Mouse (Mus musculus): ENCODE measurements around the gene Zfp106.

The Zfp106 gene

DNA sequence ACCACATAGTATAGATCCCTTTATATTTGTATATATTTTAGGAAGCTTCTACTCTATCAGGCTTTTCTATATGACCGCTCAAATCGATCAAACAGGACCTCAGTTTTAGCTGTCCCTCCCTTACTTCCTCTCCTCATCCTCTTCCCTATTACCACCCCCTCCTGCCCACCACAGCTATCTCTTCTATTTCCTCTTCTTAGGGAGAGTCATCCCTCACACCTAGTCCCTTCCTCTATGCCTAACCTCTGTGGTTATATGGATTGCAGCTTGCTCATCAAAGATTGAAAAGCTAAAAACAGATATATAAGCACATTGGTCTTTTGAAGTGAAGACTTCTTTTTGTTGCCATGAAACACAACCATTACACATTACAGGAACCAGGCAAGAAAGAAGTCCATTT, 18.9 kb downstream of the Zfp106 start:
- no peak for DNase-seq

DNA sequence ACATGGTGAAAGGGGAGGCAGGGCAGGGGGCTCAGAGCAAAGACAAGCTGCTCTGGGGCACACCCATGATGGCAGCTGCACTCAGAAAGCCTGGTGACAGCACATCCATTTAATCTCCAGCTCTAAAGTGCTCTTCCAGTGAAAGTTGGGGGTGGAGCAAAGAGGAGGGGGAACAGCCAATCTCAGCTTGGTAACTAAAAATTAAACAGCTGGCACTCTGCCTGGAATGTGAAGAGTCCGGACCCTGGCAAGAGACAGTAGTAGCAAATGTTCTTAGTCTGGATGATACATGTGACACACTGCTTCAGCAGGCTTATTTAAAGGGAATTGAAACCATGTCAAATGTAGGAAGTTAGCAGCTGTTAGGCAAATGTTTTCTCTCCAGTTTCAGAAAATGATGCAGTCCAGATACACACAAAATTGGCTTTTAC, 23.9 kb downstream of the Zfp106 start:
- peak; percentile 84 for DNase-seq

DNA sequence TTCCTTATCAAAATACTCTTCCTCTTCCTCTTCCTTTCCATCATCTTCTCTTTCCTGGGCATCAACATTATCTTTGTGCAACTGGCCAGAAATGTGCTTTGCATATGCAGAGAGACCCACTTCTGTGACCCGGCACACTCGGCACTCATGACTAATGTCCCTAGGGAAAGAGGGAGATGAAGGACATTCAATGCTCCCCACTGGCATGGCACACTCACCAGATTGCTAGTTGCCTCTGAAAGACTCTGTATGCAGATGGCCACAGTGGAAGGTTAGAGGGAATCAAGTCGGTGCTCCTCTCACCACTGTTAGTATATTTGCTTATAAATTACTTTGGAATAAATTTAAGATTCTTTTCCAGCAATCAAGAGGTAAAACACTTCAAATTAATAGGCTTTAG, 24.3 kb downstream of the Zfp106 start:
- no peak for DNase-seq

DNA sequence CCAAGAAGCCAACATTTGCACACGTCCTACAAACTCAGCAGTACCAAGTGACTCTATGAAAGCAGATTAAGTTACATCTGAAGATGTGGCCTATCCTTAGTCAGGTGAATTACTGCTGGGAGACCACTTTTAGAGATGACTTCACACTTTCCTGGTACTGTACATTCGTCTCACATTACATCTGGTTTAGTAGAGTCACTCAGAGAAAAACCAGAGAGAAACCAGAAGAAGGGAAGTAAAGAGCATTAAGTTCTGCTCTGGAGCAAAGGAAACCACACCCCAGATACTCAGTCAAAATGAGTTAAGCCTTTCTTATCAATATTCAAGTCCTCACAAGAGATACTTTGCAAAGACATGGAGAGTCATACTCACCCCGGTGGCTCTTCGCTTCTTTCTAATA, 32.4 kb downstream of the Zfp106 start:
- DNase-seq, result no peak

DNA sequence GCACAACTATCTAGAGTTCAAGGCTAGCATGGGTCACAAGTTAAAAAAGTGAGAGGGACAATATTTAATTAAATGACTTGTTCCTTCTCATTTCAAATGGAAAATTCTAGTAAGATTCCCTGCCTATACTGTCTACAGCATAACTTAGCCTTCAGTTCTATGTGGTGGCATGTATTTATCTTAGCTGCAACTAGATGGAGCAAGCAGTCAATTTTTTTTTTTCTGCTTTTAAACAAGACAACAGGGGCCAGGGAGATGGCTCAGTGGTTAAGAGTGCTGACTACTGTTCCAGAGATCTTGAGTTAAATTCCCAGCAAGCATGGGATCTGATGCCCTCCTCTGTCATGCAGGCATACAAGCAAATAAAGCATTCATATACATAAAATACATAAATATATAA, 34.1 kb downstream of the Zfp106 start:
- no peak for DNase-seq

DNA sequence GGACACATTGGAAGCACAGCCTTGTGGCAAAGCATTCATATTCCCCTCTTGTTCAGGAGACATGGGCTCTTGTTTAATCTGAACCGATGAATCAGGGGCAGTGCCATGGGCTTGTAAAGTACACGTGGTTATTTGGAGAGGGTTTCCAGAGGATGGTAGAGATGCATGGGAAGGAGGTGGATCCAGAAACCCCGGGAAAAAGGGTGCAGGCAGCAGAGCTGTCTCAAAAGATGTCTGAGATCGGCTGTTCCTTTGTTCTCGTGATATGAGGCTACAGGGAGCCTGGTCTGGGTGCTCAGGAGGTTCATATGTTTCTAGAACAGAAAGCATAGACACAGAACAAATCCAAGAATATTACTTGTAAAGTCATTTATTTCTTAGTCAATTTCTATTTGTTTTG, 36.9 kb downstream of the Zfp106 start:
- no peak for DNase-seq

DNA sequence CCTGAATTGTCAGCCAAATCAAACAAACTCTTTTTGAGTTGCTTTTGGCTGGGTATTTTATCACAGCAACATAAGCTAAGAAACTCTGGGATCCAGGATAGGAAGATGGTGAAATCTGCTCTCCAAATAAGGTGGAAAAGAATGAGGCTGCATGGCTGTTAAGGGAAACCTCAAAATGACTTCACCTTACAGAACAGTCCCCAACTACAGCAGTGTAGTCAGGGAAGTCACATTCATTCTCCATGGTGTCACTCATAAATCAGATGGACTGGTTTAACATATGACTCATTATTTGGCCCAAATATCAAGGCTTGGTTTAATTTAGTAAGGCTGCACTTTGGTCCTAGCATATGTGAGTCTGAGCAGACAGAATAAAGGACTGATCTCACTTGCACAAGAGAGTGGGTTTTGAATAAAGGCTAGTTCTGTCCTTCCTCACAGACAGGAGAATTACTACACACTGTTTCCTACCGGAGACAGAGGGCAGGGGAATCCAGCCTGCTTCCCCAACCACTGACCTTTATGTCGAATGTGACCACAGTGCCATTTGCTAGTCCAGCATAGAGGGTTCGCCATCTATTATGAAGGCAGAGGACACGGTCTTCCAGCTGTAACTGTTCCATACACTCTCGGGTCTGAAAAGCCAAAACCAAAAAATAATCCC, 45.0 kb downstream of the Zfp106 start:
- no peak for DNase-seq

DNA sequence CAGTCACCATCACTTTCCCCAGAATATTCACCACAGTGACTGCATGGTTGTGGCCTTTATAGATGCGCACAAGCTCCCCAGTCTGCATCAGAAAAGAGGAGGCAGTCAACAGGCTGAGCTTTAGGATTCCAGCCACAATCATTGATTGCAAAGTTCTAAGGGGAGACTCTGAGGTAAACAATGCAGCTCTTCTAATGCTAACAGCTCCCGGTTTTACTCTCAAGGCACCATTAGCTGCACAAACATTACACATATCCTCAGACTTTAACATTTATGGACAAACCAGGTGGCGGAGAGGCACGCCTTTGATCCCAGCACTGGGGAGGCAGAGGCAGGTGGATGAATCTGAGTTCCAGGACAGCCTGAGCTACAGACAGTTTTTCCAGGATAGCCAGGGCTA, 49.5 kb downstream of the Zfp106 start:
- DNase-seq, result no peak

DNA sequence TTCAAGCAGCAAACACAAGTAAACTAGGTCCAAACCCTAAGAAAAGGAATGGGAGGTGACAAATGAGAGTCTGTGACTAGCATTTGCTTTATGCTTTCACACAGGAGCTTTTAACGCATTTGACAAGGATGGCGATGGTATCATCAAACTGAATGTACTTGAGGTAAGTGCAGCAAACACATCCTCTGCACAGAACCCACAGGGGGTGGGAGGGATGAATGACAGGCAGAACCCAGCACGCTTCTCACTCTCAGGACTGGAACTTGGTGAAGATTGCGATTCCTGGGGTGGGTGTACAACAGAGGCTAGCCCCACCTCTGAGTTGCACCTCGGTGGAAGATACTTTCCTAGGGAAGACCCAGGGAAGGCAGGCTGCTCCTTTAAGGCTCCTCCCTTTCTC, 59.7 kb downstream of the Zfp106 start:
- DNase-seq, result no peak

DNA sequence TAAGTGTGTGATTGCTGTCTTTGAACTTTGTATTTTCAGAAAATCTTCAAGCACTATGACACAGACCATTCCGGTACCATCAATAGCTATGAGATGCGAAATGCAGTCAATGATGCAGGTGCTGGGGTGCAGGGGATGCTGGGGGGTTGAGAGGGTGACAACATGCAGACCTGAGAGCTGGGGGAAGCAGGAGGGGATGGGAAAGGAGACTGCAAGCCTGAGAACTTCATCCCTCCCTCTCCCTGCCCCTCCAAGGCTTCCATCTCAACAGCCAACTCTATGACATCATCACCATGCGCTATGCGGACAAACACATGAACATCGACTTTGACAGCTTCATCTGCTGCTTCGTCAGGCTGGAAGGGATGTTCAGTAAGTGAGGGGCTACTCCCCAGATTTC, 60.5 kb downstream of the Zfp106 start:
- DNase-seq, result no peak

DNA sequence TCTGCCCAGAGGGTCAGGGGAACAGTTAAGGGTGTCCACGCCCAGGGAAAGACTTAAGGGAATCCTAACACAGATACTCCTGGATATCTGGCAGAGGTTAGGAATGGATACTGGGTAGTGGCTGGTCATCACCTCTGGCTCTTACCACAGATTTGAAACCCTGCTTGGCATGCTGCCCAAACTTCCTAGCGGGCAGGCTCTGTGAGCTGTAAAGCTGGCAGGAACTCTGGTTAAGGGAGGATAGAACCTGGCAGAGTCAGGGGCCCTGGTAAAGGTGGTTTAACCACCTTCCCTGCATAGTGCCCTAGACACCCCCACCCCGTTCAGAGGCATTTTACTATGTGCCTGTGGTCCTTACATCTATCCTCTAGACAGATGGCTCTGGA, 61.0 kb downstream of the Zfp106 start:
- no peak for DNase-seq

DNA sequence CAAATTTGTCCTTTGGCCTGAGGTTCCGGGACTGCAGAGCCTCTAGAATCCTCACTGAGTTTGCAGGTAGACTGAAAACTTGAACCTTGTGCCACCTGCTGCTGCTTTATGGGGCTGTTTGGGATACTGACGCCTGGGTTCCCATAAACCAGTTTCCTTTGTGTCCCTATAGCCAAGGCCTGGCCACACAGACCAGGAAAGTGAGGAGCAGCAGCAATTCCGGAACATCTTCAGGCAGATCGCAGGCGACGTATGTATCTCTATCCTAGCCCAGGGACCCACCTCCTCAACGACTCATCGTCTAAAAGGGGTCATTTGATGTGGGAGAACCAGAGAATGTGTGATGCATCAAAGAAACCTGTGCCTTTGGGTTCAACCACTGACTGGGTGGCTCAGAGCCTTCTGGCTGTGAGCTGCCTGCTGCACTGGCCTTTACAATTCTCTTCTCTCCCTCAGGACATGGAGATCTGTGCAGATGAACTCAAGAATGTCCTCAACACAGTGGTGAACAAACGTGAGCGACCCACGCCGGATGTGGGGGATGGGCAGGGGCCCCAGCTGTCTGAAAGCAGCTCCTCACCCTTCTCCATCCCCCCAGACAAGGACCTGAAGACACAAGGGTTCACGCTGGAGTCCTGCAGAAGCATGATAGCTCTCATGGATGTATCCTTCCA, 61.6 kb downstream of the Zfp106 start:
- DNase-seq, result no peak

DNA sequence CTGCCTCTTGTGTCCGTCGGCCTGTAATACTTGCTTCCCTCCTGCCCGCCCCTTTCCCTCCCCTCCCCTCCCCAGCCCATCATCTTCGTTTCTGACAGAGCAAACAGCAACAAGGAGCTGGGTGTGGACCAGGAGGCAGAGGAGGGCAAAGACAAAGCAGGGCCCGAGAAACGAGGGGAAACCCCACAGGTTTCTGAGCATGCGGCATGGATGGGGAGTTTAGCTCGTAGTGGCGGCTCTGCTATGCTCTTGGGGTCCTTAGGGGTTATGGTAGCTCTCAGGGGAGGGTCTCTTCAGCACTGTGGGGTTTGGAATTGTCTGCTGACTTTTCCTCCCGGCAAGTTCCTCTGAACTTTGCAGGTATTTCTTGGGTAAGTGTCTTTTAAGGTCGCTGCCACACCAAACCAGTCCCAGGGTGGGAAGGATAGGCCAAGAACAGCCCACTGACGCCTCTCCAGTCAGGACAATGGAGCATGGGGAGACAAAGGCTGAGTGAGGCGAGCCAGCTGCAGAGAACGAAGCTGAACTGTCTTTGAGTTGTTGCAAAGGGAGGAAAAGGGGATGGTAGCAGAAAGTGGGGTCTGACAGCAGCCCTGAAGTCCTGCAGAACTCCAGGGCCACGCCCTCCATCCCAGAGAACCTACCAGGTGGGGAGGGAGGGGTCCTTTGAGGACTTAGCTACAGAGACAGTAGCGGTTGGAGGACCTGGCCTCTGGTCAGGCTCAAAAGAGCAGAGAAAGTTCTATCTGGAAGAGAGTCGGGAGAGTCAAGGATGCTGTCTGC, 62.3 kb downstream of the Zfp106 start:
- no peak for DNase-seq

DNA sequence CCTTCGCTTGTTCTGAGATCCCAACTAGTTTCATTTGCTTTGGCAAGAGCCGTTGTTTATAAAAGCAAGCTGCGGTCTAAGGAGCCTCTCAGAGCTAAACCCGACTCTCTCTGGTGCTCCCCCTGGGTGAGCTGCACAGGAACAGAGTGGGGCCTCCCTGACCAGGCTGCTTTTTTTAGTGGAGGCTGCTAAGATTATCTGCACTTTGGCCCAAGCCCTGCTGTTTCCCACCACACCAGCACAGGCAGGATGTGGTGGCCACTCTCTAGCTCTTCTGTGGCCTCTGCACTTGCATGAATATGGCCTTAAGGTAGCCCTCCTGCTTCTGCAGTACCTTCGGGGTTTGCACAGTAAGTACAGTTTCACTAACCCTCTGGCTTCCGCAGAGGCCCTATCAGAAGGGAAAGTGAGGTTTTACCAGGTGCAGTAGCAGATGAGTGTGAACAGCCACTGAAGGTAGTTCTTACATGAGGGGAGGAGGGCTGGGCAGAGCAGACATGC, 63.6 kb downstream of the Zfp106 start:
- no peak for DNase-seq

DNA sequence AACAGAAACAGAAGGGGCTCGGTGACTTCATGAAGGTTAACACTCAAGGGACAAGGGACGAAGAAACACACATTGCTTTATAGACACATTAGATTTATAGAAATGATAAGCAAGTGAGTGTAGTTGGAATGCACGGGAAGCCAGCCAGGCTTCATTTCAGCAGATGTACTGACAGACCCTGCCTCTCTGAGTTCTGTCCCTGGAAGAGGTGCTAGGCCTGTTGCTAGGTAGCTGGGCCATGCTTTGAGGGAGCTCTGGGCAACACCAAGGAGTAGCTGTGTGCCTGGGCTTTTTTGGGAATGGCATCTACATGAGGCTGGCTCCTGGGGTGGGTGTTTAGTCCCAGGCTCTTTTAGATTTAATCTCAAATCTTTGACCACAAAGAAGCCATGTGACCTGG, 67.1 kb downstream of the Zfp106 start:
- DNase-seq, result peak; percentile 20

DNA sequence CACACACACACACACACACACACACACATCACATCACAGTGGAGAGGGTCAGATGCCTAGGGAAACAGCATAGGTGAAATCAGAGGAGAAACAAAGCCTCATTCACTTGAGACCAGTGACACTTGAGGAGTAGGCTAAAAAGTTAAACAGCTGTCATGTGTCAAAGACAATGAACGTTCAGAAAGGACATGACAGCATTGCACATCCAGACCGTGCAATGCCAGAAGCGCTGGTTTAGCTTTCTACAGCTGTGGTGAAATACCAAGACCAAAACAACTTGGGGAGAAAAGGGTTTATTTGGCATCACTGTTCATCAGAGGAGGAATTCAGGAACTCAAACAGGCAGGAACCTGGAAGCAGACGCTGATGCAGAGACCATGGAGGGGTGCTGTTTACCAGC, 70.4 kb downstream of the Zfp106 start:
- no peak for DNase-seq

DNA sequence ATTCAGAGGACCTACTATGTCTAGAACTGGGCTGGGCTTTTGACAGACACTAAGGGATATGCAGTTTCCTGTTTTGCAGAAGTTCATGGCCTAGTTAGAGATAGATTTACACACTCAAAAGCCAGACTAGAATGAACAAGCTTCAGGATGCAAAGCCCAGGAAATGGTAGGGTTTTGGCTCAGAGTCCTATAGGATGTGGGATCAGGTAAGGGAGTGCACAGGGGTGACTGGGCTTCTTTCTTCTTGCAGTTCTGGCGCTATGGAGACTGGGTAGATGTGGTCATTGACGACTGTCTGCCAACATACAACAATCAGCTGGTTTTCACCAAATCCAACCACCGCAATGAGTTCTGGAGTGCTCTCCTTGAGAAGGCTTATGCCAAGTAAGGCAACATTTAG, 79.4 kb downstream of the Zfp106 start:
- DNase-seq, result no peak

DNA sequence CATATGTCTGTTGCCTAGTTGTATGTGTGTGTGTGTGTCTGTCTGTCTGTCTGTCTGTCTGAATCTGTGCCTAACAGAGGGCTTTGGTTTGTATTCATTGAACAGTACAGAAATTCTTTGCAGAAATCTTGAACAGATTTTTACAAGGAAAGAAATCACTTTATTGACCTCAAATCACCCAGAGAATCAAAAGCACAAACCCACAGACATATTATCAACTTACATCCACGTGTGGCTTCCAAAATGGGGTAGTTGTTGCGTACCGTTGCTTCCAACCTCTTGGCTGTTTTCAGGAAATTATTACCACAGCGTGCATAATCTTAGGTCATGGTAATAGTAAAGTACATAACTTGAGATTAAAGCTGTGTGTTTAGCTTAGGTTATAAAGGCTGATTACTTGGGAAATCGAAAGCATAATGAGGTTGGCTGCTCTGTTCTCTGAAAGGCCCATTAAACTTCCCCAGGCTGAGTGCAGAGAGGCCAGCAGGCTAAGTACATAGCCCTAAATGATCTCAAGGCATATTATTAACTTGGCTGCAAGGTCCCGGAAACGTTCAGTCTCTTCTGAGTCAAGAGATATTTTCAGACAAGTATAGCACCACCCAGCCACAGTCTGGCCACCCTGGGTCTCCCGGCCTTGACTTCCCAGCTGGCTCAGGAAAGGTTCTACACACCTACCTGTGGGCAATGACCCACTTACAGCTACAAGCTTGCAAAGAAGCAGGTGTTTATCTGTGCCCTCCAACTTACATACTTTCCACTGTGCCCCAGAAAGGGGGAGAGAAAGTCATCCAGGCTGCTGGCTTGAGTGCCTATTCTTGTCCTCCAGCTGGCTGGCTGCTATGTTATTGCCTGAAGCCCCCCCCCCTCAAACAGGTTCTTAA, 80.9 kb downstream of the Zfp106 start:
- no peak for DNase-seq

DNA sequence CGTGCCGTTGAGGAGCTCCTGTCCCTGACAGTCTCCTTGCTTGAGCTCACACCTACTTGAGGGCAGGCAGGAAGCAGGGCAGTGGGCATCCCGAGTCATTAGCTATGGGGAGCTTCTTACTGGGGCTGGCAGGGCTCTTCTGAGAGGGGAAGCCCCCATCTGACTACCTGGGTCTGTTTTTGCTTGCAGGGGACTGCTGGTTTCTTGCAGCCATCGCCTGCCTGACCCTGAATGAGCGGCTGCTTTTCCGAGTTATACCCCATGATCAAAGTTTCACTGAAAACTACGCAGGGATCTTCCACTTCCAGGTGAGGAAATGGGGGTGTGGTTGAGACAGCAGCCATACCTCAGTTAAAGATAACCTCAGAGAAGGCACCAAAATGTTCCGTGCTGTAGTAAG, 81.7 kb downstream of the Zfp106 start:
- DNase-seq, result no peak

DNA sequence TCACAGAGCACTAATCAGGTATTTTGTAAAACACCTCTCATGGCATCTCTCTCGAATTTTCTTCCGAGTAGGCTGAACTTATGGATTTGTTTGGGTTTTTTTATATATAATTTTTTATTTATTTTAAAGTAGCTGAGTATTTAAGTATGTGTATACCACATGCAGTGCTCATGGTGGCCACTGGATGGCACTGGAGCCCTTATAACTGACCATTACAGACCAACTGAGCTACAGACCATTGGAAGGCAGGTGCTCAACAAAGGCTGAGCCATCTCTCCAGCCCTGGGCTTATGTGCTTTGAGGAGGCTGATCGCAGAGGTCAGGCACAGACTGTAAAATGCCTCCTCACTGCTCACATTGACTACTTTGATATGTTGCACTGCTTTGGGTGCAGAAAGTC, 85.0 kb downstream of the Zfp106 start:
- DNase-seq, result peak; percentile 42

DNA sequence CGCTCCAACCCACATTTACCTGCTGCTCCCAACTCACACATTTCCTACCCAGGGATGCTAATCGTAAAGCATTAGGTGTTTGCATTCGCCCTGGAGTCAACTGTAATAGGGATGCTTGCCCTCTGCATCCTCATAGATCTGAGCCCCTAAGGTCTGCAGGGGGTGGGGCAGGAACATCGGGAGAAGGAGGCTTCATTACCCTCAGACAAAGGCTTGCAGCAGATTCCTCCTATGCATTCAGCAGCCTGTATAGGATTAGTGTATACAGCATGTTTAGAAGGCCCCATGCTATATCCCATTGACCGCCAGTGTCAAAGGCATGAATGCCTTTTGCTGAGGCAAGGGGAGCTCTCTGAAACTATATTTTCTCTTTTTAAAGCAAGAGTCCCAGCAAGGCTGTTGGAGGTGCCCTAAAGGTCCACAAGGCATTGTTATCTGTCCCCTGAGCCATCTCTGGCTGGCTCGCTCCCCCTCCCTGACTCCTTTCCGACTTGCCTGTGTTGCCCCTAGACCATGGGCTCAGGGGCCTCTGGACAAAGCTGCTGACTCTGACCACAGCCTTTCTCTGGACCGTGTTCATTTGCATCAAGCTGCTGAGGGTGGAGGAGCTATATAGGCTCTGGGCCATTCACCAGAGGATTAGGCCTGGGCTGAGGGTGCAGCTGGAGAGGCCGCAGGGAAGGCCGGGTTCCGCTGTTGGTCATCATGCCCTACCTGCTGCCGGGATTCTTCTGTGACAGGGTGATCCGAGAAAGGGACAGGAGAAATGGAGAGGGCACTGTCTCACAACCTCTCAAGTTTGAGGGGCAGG, 87.2 kb downstream of the Zfp106 start:
- no peak for DNase-seq

DNA sequence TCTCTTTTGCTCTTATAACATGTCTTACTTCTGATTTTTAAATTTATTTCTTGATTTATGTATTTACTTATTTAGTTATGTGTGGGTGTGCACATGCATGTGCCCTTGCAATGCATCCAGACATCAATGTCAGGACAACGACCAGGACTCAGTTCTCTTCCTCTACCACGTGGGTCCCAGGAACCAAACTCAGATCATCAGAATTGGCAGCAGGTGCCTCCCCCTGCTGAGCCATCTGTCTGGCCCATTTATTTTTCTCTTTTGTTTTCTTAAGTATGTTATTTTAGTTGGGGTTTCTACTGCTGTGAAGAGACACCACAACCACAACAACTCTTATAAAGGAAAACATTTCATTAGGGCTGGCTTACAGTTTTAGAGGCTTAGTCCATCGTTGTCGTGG, 92.8 kb downstream of the Zfp106 start:
- DNase-seq, result no peak
